Mouse (Mus musculus): ENCODE results near the gene Atp6v1g3.

Atp6v1g3 gene

GRCm38 (mm10) chr1:138273438-138273837 is at the start of gene Atp6v1g3:
TSS of gene Atp6v1g3 (plus strand) at chr1:138273738.
- no peak for DNase-seq (ENCODE audit: low spot score in 2 of 2)

- no peak for DNase-seq (ENCODE audit: low spot score in 2 of 2)
Measured at GRCm38 (mm10) chr1:138233051-138233450, 40.5 kb upstream of the Atp6v1g3 start.

GRCm38 (mm10) chr1:138237252-138237651 is 36.3 kb upstream of the Atp6v1g3 start:
- no peak for DNase-seq (ENCODE audit: low spot score in 2 of 2)

- DNase-seq (ENCODE audit: low spot score in 2 of 2): no peak
Measured at GRCm38 (mm10) chr1:138243947-138244346, 29.6 kb upstream of the Atp6v1g3 start.

GRCm38 (mm10) chr1:138244485-138244884 is 29.1 kb upstream of the Atp6v1g3 start:
- DNase-seq (ENCODE audit: low spot score in 2 of 2): no peak

- no peak for DNase-seq (ENCODE audit: low spot score in 2 of 2)
Measured at GRCm38 (mm10) chr1:138245103-138245502, 28.4 kb upstream of the Atp6v1g3 start.

- no peak for DNase-seq (ENCODE audit: low spot score in 2 of 2)
Measured at GRCm38 (mm10) chr1:138245533-138245932, 28.0 kb upstream of the Atp6v1g3 start.

GRCm38 (mm10) chr1:138246438-138247164 is 26.9 kb upstream of the Atp6v1g3 start:
- no peak for DNase-seq (ENCODE audit: low spot score in 2 of 2)

- DNase-seq (ENCODE audit: low spot score in 2 of 2): no peak
Measured at GRCm38 (mm10) chr1:138247699-138248483, 25.6 kb upstream of the Atp6v1g3 start.

GRCm38 (mm10) chr1:138248770-138249169 is 24.8 kb upstream of the Atp6v1g3 start:
- DNase-seq (ENCODE audit: low spot score in 2 of 2): no peak

GRCm38 (mm10) chr1:138250951-138251350 is 22.6 kb upstream of the Atp6v1g3 start:
- DNase-seq (ENCODE audit: low spot score in 2 of 2): no peak

- no peak for DNase-seq (ENCODE audit: low spot score in 2 of 2)
Measured at GRCm38 (mm10) chr1:138256172-138256789, 17.3 kb upstream of the Atp6v1g3 start.

- DNase-seq (ENCODE audit: low spot score in 2 of 2): no peak
Measured at GRCm38 (mm10) chr1:138258758-138259157, 14.8 kb upstream of the Atp6v1g3 start.

GRCm38 (mm10) chr1:138261520-138261919 is 12.0 kb upstream of the Atp6v1g3 start:
- no peak for DNase-seq (ENCODE audit: low spot score in 2 of 2)

GRCm38 (mm10) chr1:138262408-138262807 is 11.1 kb upstream of the Atp6v1g3 start:
- no peak for DNase-seq (ENCODE audit: low spot score in 2 of 2)

- no peak for DNase-seq (ENCODE audit: low spot score in 2 of 2)
Measured at GRCm38 (mm10) chr1:138267465-138268055, 6.0 kb upstream of the Atp6v1g3 start.

GRCm38 (mm10) chr1:138274930-138275329 is 1.4 kb downstream of the Atp6v1g3 start:
- no peak for DNase-seq (ENCODE audit: low spot score in 2 of 2)

- DNase-seq (ENCODE audit: low spot score in 2 of 2): no peak
Measured at GRCm38 (mm10) chr1:138275859-138276258, 2.3 kb downstream of the Atp6v1g3 start.

- DNase-seq (ENCODE audit: low spot score in 2 of 2): no peak
Measured at GRCm38 (mm10) chr1:138281139-138281538, 7.6 kb downstream of the Atp6v1g3 start.

- DNase-seq (ENCODE audit: low spot score in 2 of 2): no peak
Measured at GRCm38 (mm10) chr1:138282413-138283141, 9.0 kb downstream of the Atp6v1g3 start.

GRCm38 (mm10) chr1:138287665-138288064 is 14.1 kb downstream of the Atp6v1g3 start:
- no peak for DNase-seq (ENCODE audit: low spot score in 2 of 2)
